Mouse (Mus musculus) left cerebral cortex, postnatal 25 days (tissue): ENCODE data around the gene Trpv3. TPM values are rescaled to one million over a fixed set of nuclear protein-coding genes. Genes with fewer than 3 reads are reported as not detected.
"Not testable (repeated sequence)": the region's sequence is repeated elsewhere in the genome, so short reads cannot be mapped to it uniquely, and the experiment has no call there.

Experiments
- DNase-seq, 2 experiments: peaks; one replicate each; pipeline ENCODE4 v3.0.0; 2022; ENCODE audit warnings: low spot score in 2 of 2, mixed read lengths in 1 of 2
- intact Hi-C: fragments of 180-260 bp; cut with DNase I; formaldehyde crosslinking; loops from one replicate; pipeline ENCODE4 v1.15.1; 2025
- total RNA-seq, 2 experiments: library from RNA; stranded (reverse); gene quantifications; 2 replicates each; pipeline ENCODE4 v1.2.3; 2021

The Trpv3 gene
- total RNA-seq, 2 experiments from 2014 or later: 0.25 to 0.48 TPM

GRCm38 (mm10) chr11:73283369-73283768, 16.2 kb downstream of the Trpv3 start:
- intact Hi-C loops: loop anchor here (5.0 kb wide), 1 partner anchor 146 kb away; the partner anchor contains the start of gene Haspin
- DNase-seq: peak in 1 of 2 experiments; percentile 12

- intact Hi-C loops: loop anchor here (5.0 kb wide), 1 partner anchor 147 kb away; the partner anchor contains the start of gene Haspin
- no peak for DNase-seq
Observed at GRCm38 (mm10) chr11:73283926-73284325, 16.7 kb downstream of the Trpv3 start.

- no peak for DNase-seq
Observed at GRCm38 (mm10) chr11:73284351-73284750, 17.2 kb downstream of the Trpv3 start.

GRCm38 (mm10) chr11:73289621-73290020, 22.4 kb downstream of the Trpv3 start:
- no peak for DNase-seq
- intact Hi-C loops: no loop called here

More at GRCm38 (mm10) chr11:73284351-73284750, 17.2 kb downstream of the Trpv3 start:
- intact Hi-C loops: loop anchor here (5.0 kb wide), 1 partner anchor 147 kb away; the partner anchor contains the start of gene Haspin

- DNase-seq: no peak
- intact Hi-C loops: no loop called here
Observed at GRCm38 (mm10) chr11:73303123-73303522, 35.9 kb downstream of the Trpv3 start.

- no peak for DNase-seq
- intact Hi-C loops: no loop called here
Observed at GRCm38 (mm10) chr11:73315961-73316360, 48.8 kb downstream of the Trpv3 start.

GRCm38 (mm10) chr11:73318581-73318980, 51.4 kb downstream of the Trpv3 start:
- intact Hi-C loops, DNase-seq: not testable (repeated sequence)

GRCm38 (mm10) chr11:73321064-73321463, 53.9 kb downstream of the Trpv3 start:
- DNase-seq, intact Hi-C loops: not testable (repeated sequence)

- no peak for DNase-seq
- intact Hi-C loops: no loop called here
Observed at GRCm38 (mm10) chr11:73323906-73324830, 57.0 kb downstream of the Trpv3 start.

GRCm38 (mm10) chr11:73326485-73326886, 59.3 kb downstream of the Trpv3 start:
- intact Hi-C loops: no loop called here
- no peak for DNase-seq

- intact Hi-C loops: no loop called here
- peak in 1 of 2 experiments; percentile 50 for DNase-seq
Observed at GRCm38 (mm10) chr11:73327361-73327760, 60.2 kb downstream of the Trpv3 start.

- no peak for DNase-seq
- intact Hi-C loops: no loop called here
Observed at GRCm38 (mm10) chr11:73329442-73329841, 62.3 kb downstream of the Trpv3 start, which contains the start of the genes Aspa, Gm49340 and Spata22. TSS of gene Aspa (minus strand) at chr11:73329596. TSS of gene Gm49340 (plus strand) at chr11:73329741. TSS of gene Spata22 (plus strand) at chr11:73329741.

- no peak for DNase-seq
- intact Hi-C loops: no loop called here
Observed at GRCm38 (mm10) chr11:73333357-73333756, 66.2 kb downstream of the Trpv3 start.

GRCm38 (mm10) chr11:73336919-73337318, 69.7 kb downstream of the Trpv3 start:
- no peak for DNase-seq
- intact Hi-C loops: no loop called here

Other genes with a start within 250 kb of the Trpv3 start
- gene Camkk1, start 248.4 kb upstream of the Trpv3 start, total RNA-seq: 10 to 100 TPM; 79.5 to 92.4 TPM
- 1 to 10 TPM; 8.3 to 8.9 TPM for gene Ncbp3, start 219.6 kb upstream of the Trpv3 start, total RNA-seq
- gene Itgae, start 176.8 kb upstream of the Trpv3 start, total RNA-seq: under 1 TPM; 0.18 to 0.21 TPM
- under 1 TPM; 0.21 to 0.25 TPM for gene Haspin, start 129.1 kb upstream of the Trpv3 start, total RNA-seq
- gene P2rx5, start 107.0 kb upstream of the Trpv3 start, total RNA-seq: under 1 TPM; 0.32 to 0.44 TPM
- 10 to 100 TPM; 55.6 to 55.9 TPM for gene Emc6, start 90.4 kb upstream of the Trpv3 start, total RNA-seq
- gene Tax1bp3, start 90.3 kb upstream of the Trpv3 start, total RNA-seq: 10 to 100 TPM; 10.2 to 11.3 TPM
- 10 to 100 TPM; 19.2 to 21.0 TPM for gene Ctns, start 68.3 kb upstream of the Trpv3 start, total RNA-seq
- gene Shpk, start 67.9 kb upstream of the Trpv3 start, total RNA-seq: 1 to 10 TPM; 2.0 to 2.7 TPM
- under 1 TPM in 1 of 2 experiments, not detected in 1; 0.50 TPM for gene Trpv1, start 33.1 kb upstream of the Trpv3 start, total RNA-seq
- 10 to 100 TPM in 1 of 2 experiments, 1 to 10 TPM in 1; 8.6 to 12.9 TPM for gene Aspa, start 62.2 kb downstream of the Trpv3 start, total RNA-seq
- not detected for gene Gm49340, start 62.4 kb downstream of the Trpv3 start, total RNA-seq
- not detected for gene Spata22, start 62.4 kb downstream of the Trpv3 start, total RNA-seq
- gene Olfr20, start 83.4 kb downstream of the Trpv3 start, total RNA-seq: not detected
- gene Olfr376, start 103.9 kb downstream of the Trpv3 start, total RNA-seq: not detected
- not detected for gene Olfr1, start 132.2 kb downstream of the Trpv3 start, total RNA-seq
- not detected for gene Olfr378, start 161.1 kb downstream of the Trpv3 start, total RNA-seq
- gene Olfr380, start 190.1 kb downstream of the Trpv3 start, total RNA-seq: not detected
- not detected for gene Olfr381, start 224.2 kb downstream of the Trpv3 start, total RNA-seq
- gene Olfr382, start 249.8 kb downstream of the Trpv3 start, total RNA-seq: not detected